Comparison of ENCODE assay signal across 9 mouse cellular contexts in the genomic region with DNA sequence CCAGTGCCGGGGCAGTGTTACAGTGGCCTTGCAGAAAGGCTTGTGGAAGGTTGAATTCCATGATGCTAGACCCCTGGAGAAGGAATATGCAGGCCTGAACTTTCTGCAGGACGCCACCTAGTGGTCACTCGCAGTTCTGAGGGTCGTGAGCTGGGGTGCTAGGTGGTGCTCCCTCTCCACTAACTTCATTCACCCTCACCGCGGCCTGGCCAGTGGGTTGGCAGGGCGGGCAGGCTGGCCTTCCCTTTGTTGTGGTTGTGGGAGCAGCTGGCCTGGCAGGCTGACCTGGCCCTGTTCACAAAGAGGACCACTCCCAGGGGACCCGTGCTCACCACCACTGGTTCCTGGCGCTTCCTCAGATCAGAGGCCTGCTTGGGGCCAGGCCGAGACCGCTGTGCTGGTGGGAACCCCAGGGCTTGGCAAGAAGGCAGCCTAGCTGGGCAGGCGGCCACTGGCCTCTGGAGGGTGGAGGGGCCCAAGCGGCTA. TPM values are rescaled to one million over a fixed set of nuclear protein-coding genes. Genes with fewer than 3 reads are reported as not detected.
DNase-seq lines count a peak whose midpoint lies in the region; ATAC-seq lines count a peak whose summit lies in the region.
"Had no signal": no experiment of that assay in that cellular context is flagged by ENCODE, and none has a peak within 500 bp of the region (broad histone marks: within the 10 kb centered on the region; RNA-seq: fewer than 3 reads in every experiment).

No protein-coding gene starts in this region.

- H3K9ac ChIP-seq in forebrain, embryonic 12.5 days = no peak overlapping the region
- no peak overlapping the region for H3K9ac ChIP-seq in forebrain, embryonic 14.5 days (ENCODE audit: low read length)
- H3K9ac ChIP-seq in midbrain, embryonic 16.5 days (ENCODE audit: low read depth, low read length) = no peak overlapping the region
- no peak overlapping the region for H3K9ac ChIP-seq in midbrain, embryonic 11.5 days (ENCODE audit: low read length)
- H3K9ac ChIP-seq in kidney, embryonic 16.5 days (replicated peaks; ENCODE audit: low read length) = no peak overlapping the region

- no peaks in the 10 kb centered on the region for H3K27me3 ChIP-seq in forebrain, embryonic 12.5 days
- no peaks in the 10 kb centered on the region for H3K27me3 ChIP-seq in forebrain, embryonic 14.5 days (replicated peaks; ENCODE audit: control insufficient read depth, insufficient read depth, low read length)
- H3K27me3 ChIP-seq in midbrain, embryonic 16.5 days (ENCODE audit: control insufficient read depth, insufficient read depth, low read depth, low read length) = no peaks in the 10 kb centered on the region
- H3K27me3 ChIP-seq in midbrain, embryonic 11.5 days (ENCODE audit: control insufficient read depth, insufficient read depth, low read length) = no peaks in the 10 kb centered on the region
- no peaks in the 10 kb centered on the region for H3K27me3 ChIP-seq in kidney, embryonic 16.5 days (ENCODE audit: insufficient read depth, low read length)

- no peaks in the 10 kb centered on the region for H3K36me3 ChIP-seq in forebrain, embryonic 12.5 days (replicated peaks)
- no peaks in the 10 kb centered on the region for H3K36me3 ChIP-seq in forebrain, embryonic 14.5 days (ENCODE audit: control insufficient read depth, insufficient read depth, low read length)
- no peaks in the 10 kb centered on the region for H3K36me3 ChIP-seq in midbrain, embryonic 16.5 days (ENCODE audit: control insufficient read depth, insufficient read depth, low read length)
- no peaks in the 10 kb centered on the region for H3K36me3 ChIP-seq in midbrain, embryonic 11.5 days (ENCODE audit: control insufficient read depth, insufficient read depth, low read length)
- H3K36me3 ChIP-seq in kidney, embryonic 16.5 days (ENCODE audit: insufficient read depth, low read length) = no peaks in the 10 kb centered on the region

- no peak overlapping the region for H3K27ac ChIP-seq in forebrain, embryonic 12.5 days
- no peak overlapping the region for H3K27ac ChIP-seq in forebrain, embryonic 14.5 days (ENCODE audit: low read depth, low read length)
- no peak overlapping the region for H3K27ac ChIP-seq in midbrain, embryonic 16.5 days (ENCODE audit: low read length)
- H3K27ac ChIP-seq in midbrain, embryonic 11.5 days (ENCODE audit: low read depth, low read length) = no peak overlapping the region
- H3K27ac ChIP-seq in kidney, embryonic 16.5 days (ENCODE audit: low read length) = no peak overlapping the region

- no peak for DNase-seq in forebrain, embryonic 14.5 days (ENCODE audit: low spot score)
- no peak for DNase-seq in midbrain, embryonic 11.5 days (ENCODE audit: low spot score, missing footprints)
- peak; percentile 46 for DNase-seq in cerebellum, adult 9-10 months
- DNase-seq in mesoderm, embryonic 11.5 days (ENCODE audit: low read depth, low spot score) = peak; percentile 38

- 0 out of 2 replicates have a peak, but pooled peaks have one; percentile 20 for ATAC-seq in forebrain, embryonic 12.5 days (ENCODE audit: low FRiP score)
- no peak for ATAC-seq in forebrain, embryonic 14.5 days
- peak; percentile 39; the same call in 1 of the 2 replicates for ATAC-seq in midbrain, embryonic 16.5 days
- ATAC-seq in midbrain, embryonic 11.5 days (ENCODE audit: low FRiP score) = no peak
- no peak for ATAC-seq in kidney, embryonic 16.5 days (ENCODE audit: low FRiP score, low TSS enrichment)
- ATAC-seq in frontal cortex, adult (ENCODE audit: low TSS enrichment) = no peak; the same call in 1 of the 2 replicates

- H3K4me3 ChIP-seq in forebrain, embryonic 12.5 days (replicated peaks) = no peak overlapping the region
- no peak overlapping the region for H3K4me3 ChIP-seq in forebrain, embryonic 14.5 days (ENCODE audit: low read depth, low read length)
- H3K4me3 ChIP-seq in midbrain, embryonic 16.5 days (ENCODE audit: low read depth, low read length) = no peak overlapping the region
- no peak overlapping the region for H3K4me3 ChIP-seq in midbrain, embryonic 11.5 days (ENCODE audit: low read depth, low read length)
- no peak overlapping the region for H3K4me3 ChIP-seq in kidney, embryonic 16.5 days (ENCODE audit: low read length)
- H3K4me3 ChIP-seq: megakaryocyte, embryonic 14.5 days had no signal

- 59% methylated on average over 13 of the region's 13 CpGs for WGBS in forebrain, embryonic 12.5 days
- 68% methylated on average over 13 of the region's 13 CpGs for WGBS in forebrain, embryonic 14.5 days
- 54% methylated on average over 11 of the region's 13 CpGs for WGBS in midbrain, embryonic 16.5 days
- WGBS in midbrain, embryonic 11.5 days = 64% methylated on average over 13 of the region's 13 CpGs
- WGBS in kidney, embryonic 16.5 days = 76% methylated on average over 13 of the region's 13 CpGs

- peaks cover 9% of the 10 kb centered on the region for H3K4me1 ChIP-seq in forebrain, embryonic 12.5 days
- no peaks in the 10 kb centered on the region for H3K4me1 ChIP-seq in forebrain, embryonic 14.5 days (ENCODE audit: control insufficient read depth, insufficient read depth, low read length)
- no peaks in the 10 kb centered on the region for H3K4me1 ChIP-seq in midbrain, embryonic 16.5 days (ENCODE audit: control insufficient read depth, insufficient read depth, low read length)
- no peaks in the 10 kb centered on the region; the same call in 1 of the 2 replicates for H3K4me1 ChIP-seq in midbrain, embryonic 11.5 days (ENCODE audit: control insufficient read depth, insufficient read depth, low read length)
- no peaks in the 10 kb centered on the region; the same call in 1 of the 2 replicates for H3K4me1 ChIP-seq in kidney, embryonic 16.5 days (ENCODE audit: insufficient read depth, low read length)

- no peak overlapping the region for H3K4me2 ChIP-seq in forebrain, embryonic 12.5 days
- H3K4me2 ChIP-seq in forebrain, embryonic 14.5 days (ENCODE audit: low read length) = no peak overlapping the region
- no peak overlapping the region for H3K4me2 ChIP-seq in midbrain, embryonic 16.5 days (ENCODE audit: low read length)
- H3K4me2 ChIP-seq in midbrain, embryonic 11.5 days = no peak overlapping the region
- H3K4me2 ChIP-seq in kidney, embryonic 16.5 days (replicated peaks; ENCODE audit: low read depth, low read length) = no peak overlapping the region

- no peaks in the 10 kb centered on the region for H3K9me3 ChIP-seq in forebrain, embryonic 12.5 days
- H3K9me3 ChIP-seq in forebrain, embryonic 14.5 days (replicated peaks; ENCODE audit: control insufficient read depth, low read length) = no peaks in the 10 kb centered on the region
- no peaks in the 10 kb centered on the region for H3K9me3 ChIP-seq in midbrain, embryonic 16.5 days (replicated peaks; ENCODE audit: control insufficient read depth, low read length, poor library complexity, severe bottlenecking)
- no peaks in the 10 kb centered on the region for H3K9me3 ChIP-seq in midbrain, embryonic 11.5 days (ENCODE audit: control insufficient read depth, low read length)
- no peaks in the 10 kb centered on the region for H3K9me3 ChIP-seq in kidney, embryonic 16.5 days (ENCODE audit: low read length)
- H3K9me3 ChIP-seq: megakaryocyte, embryonic 14.5 days had no signal

RNA-seq across cellular contexts. Expression of a gene that starts 51.7 kb away (rescaled TPM):
- 13.1 and 15.5 TPM in 2 replicates for polyA plus RNA-seq in forebrain, embryonic 12.5 days (2016; fragmentation: Nextera tagmentation; extraction: Ambion mirVana)
- polyA plus RNA-seq in forebrain, embryonic 14.5 days (2014; fragmentation: Nextera tagmentation; extraction: Ambion mirVana) = 7.4 and 7.7 TPM in 2 replicates
- 9.1 and 12.1 TPM in 2 replicates for polyA plus RNA-seq in midbrain, embryonic 16.5 days (2015; fragmentation: Nextera tagmentation; extraction: Ambion mirVana)
- polyA plus RNA-seq in midbrain, embryonic 11.5 days (2014; fragmentation: Nextera tagmentation; extraction: Ambion mirVana) = 23.7 and 24.5 TPM in 2 replicates
- 19.2 and 19.3 TPM in 2 replicates for polyA plus RNA-seq in kidney, embryonic 16.5 days (2015; fragmentation: Nextera tagmentation; extraction: Ambion mirVana)

Comparison
In these comparisons a context has a peak if more than half of its experiments do, and no peak if none do; other contexts are left out.
1. ATAC-seq: peak in forebrain, embryonic 12.5 days (single experiment) and midbrain, embryonic 16.5 days (single experiment); none in forebrain, embryonic 14.5 days (single experiment), midbrain, embryonic 11.5 days (single experiment), kidney, embryonic 16.5 days (single experiment) and frontal cortex, adult (single experiment).
2. DNase-seq: peak in cerebellum, adult 9-10 months (single experiment) and mesoderm, embryonic 11.5 days (single experiment); none in forebrain, embryonic 14.5 days (single experiment) and midbrain, embryonic 11.5 days (single experiment).